8 mouse cellular contexts compared by ENCODE assay signal in the genomic region with DNA sequence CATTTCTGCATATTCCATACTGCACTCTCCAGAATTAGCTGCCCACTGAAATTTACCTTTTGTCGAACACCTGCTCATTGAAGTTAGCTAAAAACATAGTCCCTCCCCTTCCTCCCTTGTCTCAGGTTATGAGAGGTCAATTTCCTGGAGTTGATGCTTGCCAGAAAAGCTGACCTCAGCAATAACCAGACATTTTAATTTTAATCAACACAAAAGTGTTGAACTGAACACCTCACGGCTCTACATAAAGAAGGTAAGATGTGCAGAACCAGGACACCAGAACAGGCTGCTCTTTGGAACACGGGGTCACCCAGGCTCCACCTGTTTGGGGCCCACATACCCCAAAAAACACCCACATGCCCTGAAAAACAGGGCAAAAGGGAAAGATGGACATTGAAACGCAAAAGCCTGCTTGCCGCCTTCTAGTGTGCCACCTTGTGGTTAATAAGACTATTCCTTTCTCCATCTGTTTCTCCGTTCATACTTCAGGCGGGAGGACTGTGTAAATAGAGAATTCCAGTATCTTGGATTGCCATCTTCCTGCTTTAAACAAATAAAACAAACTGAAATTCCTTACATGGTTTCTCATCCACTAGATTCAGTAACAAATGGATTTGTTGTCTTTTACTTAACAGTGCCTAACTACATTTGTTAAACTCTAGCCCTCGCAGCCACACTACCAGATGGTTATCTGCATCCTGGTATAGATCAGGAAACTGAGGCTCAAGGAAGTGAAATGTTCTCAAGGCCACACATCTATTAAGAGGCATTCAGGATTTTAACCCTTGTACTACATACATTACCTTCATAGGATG. TPM values are rescaled to one million over a fixed set of nuclear protein-coding genes. Genes with fewer than 3 reads are reported as not detected.
DNase-seq lines count a peak whose midpoint lies in the region; ATAC-seq and TF ChIP-seq lines count a peak whose summit lies in the region.

No protein-coding gene starts in this region.

- peak overlapping the region; percentile 52 for H3K4me3 ChIP-seq in lung, embryonic 14.5 days (ENCODE audit: low read depth, low read length)
- H3K4me3 ChIP-seq in forebrain, embryonic 16.5 days (replicated peaks; ENCODE audit: low read length), result peak overlapping the region; percentile 82
- peak overlapping the region; percentile 64 for H3K4me3 ChIP-seq in liver, embryonic 13.5 days (replicated peaks)
- peak overlapping the region; percentile 77 for H3K4me3 ChIP-seq in stomach, embryonic 16.5 days (replicated peaks; ENCODE audit: low read length)

- no peaks in the 10 kb centered on the region for H3K27me3 ChIP-seq in lung, embryonic 14.5 days (ENCODE audit: insufficient read depth, low read length)
- no peaks in the 10 kb centered on the region for H3K27me3 ChIP-seq in forebrain, embryonic 16.5 days (replicated peaks; ENCODE audit: control insufficient read depth, insufficient read depth, low read length)
- peaks cover 49% of the 10 kb centered on the region for H3K27me3 ChIP-seq in liver, embryonic 13.5 days
- no peaks in the 10 kb centered on the region for H3K27me3 ChIP-seq in stomach, embryonic 16.5 days (ENCODE audit: control insufficient read depth, insufficient read depth, low read length)

- H3K4me2 ChIP-seq in lung, embryonic 14.5 days, result peak overlapping the region; percentile 69
- H3K4me2 ChIP-seq in forebrain, embryonic 16.5 days (ENCODE audit: low read length), result peak overlapping the region; percentile 91
- peak overlapping the region; percentile 67 for H3K4me2 ChIP-seq in liver, embryonic 13.5 days
- peak overlapping the region; percentile 64 for H3K4me2 ChIP-seq in stomach, embryonic 16.5 days (ENCODE audit: low read depth, low read length)

- peak; percentile 78 for DNase-seq in lung, embryonic 14.5 days
- DNase-seq in lung, postnatal 10 days, result no peak
- DNase-seq in cerebellum, adult 8-10 months, result peak; percentile 26
- no peak for DNase-seq in liver, embryonic 13.5 days
- no peak for DNase-seq in spleen, adult 12 weeks (ENCODE audit: low spot score)
- DNase-seq in ovary, postnatal 36 days (ENCODE audit: low spot score), result no peak

- WGBS in lung, embryonic 14.5 days, result 22% methylated on average over 8 of the region's 8 CpGs
- 30% methylated on average over 8 of the region's 8 CpGs for WGBS in forebrain, embryonic 16.5 days
- WGBS in liver, embryonic 13.5 days (ENCODE audit: insufficient replicate concordance), result 17% methylated on average over 8 of the region's 8 CpGs
- WGBS in stomach, embryonic 16.5 days, result 24% methylated on average over 8 of the region's 8 CpGs

- no peaks in the 10 kb centered on the region for H3K9me3 ChIP-seq in lung, embryonic 14.5 days (ENCODE audit: low read depth, low read length)
- H3K9me3 ChIP-seq in forebrain, embryonic 16.5 days (ENCODE audit: control insufficient read depth, low read length), result no peaks in the 10 kb centered on the region
- no peaks in the 10 kb centered on the region for H3K9me3 ChIP-seq in liver, embryonic 13.5 days (replicated peaks)
- no peaks in the 10 kb centered on the region for H3K9me3 ChIP-seq in stomach, embryonic 16.5 days (replicated peaks; ENCODE audit: control insufficient read depth, low read length)

- ATAC-seq in lung, embryonic 14.5 days (ENCODE audit: insufficient read depth), result peak; percentile 0; the same call in 1 of the 2 replicates
- ATAC-seq in forebrain, embryonic 16.5 days, result no peak
- ATAC-seq in liver, embryonic 13.5 days (ENCODE audit: low read depth), result no peak
- ATAC-seq in stomach, embryonic 16.5 days (ENCODE audit: insufficient read depth, low FRiP score), result no peak

- H3K4me1 ChIP-seq in lung, embryonic 14.5 days (ENCODE audit: insufficient read depth), result peaks cover 2% of the 10 kb centered on the region; the same call in 1 of the 2 replicates
- H3K4me1 ChIP-seq in forebrain, embryonic 16.5 days (replicated peaks; ENCODE audit: control insufficient read depth, insufficient read depth, low read length), result peaks cover 12% of the 10 kb centered on the region
- peaks cover 21% of the 10 kb centered on the region for H3K4me1 ChIP-seq in liver, embryonic 13.5 days (replicated peaks)
- H3K4me1 ChIP-seq in stomach, embryonic 16.5 days (ENCODE audit: control insufficient read depth, insufficient read depth, low read length), result peaks cover 14% of the 10 kb centered on the region

- peak overlapping the region; percentile 54; the same call in 1 of the 2 replicates for H3K27ac ChIP-seq in lung, embryonic 14.5 days (ENCODE audit: low read depth)
- peak overlapping the region; percentile 48 for H3K27ac ChIP-seq in forebrain, embryonic 16.5 days (ENCODE audit: low read length)
- no peak overlapping the region for H3K27ac ChIP-seq in liver, embryonic 13.5 days
- H3K27ac ChIP-seq in stomach, embryonic 16.5 days (ENCODE audit: low read length), result peak overlapping the region; percentile 56

- TF ChIP-seq CTCF in lung, embryonic 14.5 days (IDR thresholded peaks at IDR 0.05; ENCODE audit: low read depth), result peak; percentile 79

- peak overlapping the region; percentile 58 for H3K9ac ChIP-seq in lung, embryonic 14.5 days
- peak overlapping the region; percentile 61 for H3K9ac ChIP-seq in forebrain, embryonic 16.5 days (replicated peaks; ENCODE audit: low read depth, low read length)
- no peak overlapping the region for H3K9ac ChIP-seq in liver, embryonic 13.5 days
- H3K9ac ChIP-seq in stomach, embryonic 16.5 days (ENCODE audit: low read length), result peak overlapping the region; percentile 70

- peaks cover 14% of the 10 kb centered on the region for H3K36me3 ChIP-seq in lung, embryonic 14.5 days (ENCODE audit: insufficient read depth)
- no peaks in the 10 kb centered on the region for H3K36me3 ChIP-seq in forebrain, embryonic 16.5 days (ENCODE audit: control insufficient read depth, insufficient read depth)
- H3K36me3 ChIP-seq in liver, embryonic 13.5 days, result no peaks in the 10 kb centered on the region
- H3K36me3 ChIP-seq in stomach, embryonic 16.5 days (ENCODE audit: control insufficient read depth, insufficient read depth, low read length), result no peaks in the 10 kb centered on the region

RNA-seq across cellular contexts. Expression of gene Cep55, which starts 1.4 kb away (rescaled TPM):
- 44.5 and 47.7 TPM in 2 replicates for polyA plus RNA-seq in lung, embryonic 14.5 days (2014; fragmentation: Nextera tagmentation; extraction: Ambion mirVana)
- polyA plus RNA-seq in forebrain, embryonic 16.5 days (2015; fragmentation: Nextera tagmentation; extraction: Ambion mirVana), result 12.2 and 17.8 TPM in 2 replicates
- polyA plus RNA-seq in liver, embryonic 13.5 days (2015; fragmentation: Nextera tagmentation; extraction: Ambion mirVana), result 6.3 and 7.5 TPM in 2 replicates
- 23.0 and 25.7 TPM in 2 replicates for polyA plus RNA-seq in stomach, embryonic 16.5 days (2015; fragmentation: Nextera tagmentation; extraction: Ambion mirVana)

RNA-seq across cellular contexts. Expression of gene Myof, which starts 10.1 kb away (rescaled TPM):
- polyA plus RNA-seq in lung, embryonic 14.5 days (2014; fragmentation: Nextera tagmentation; extraction: Ambion mirVana), result 37.9 and 41.0 TPM in 2 replicates
- polyA plus RNA-seq in forebrain, embryonic 16.5 days (2015; fragmentation: Nextera tagmentation; extraction: Ambion mirVana), result 1.5 and 2.0 TPM in 2 replicates
- polyA plus RNA-seq in liver, embryonic 13.5 days (2015; fragmentation: Nextera tagmentation; extraction: Ambion mirVana), result 1.0 and 1.2 TPM in 2 replicates
- polyA plus RNA-seq in stomach, embryonic 16.5 days (2015; fragmentation: Nextera tagmentation; extraction: Ambion mirVana), result 22.5 and 23.3 TPM in 2 replicates

RNA-seq across cellular contexts. Expression of gene Ffar4, which starts 43.4 kb away (rescaled TPM):
- polyA plus RNA-seq in lung, embryonic 14.5 days (2014; fragmentation: Nextera tagmentation; extraction: Ambion mirVana), result 3.1 and 3.3 TPM in 2 replicates
- polyA plus RNA-seq in forebrain, embryonic 16.5 days (2015; fragmentation: Nextera tagmentation; extraction: Ambion mirVana), result 0.17 TPM in 1 of 2 replicates, not detected in the other
- 0.12 and 0.17 TPM in 2 replicates for polyA plus RNA-seq in liver, embryonic 13.5 days (2015; fragmentation: Nextera tagmentation; extraction: Ambion mirVana)
- 5.3 and 6.2 TPM in 2 replicates for polyA plus RNA-seq in stomach, embryonic 16.5 days (2015; fragmentation: Nextera tagmentation; extraction: Ambion mirVana)

Comparison
In these comparisons a context has a peak if more than half of its experiments do, and no peak if none do; other contexts are left out.
1. DNase-seq: peak in lung, embryonic 14.5 days (single experiment) and cerebellum, adult 8-10 months (single experiment); none in lung, postnatal 10 days (single experiment), liver, embryonic 13.5 days (single experiment), spleen, adult 12 weeks (single experiment) and ovary, postnatal 36 days (single experiment).
2. Peak in every context shown above with its lines, with median percentiles within 50 percentile points of each other: H3K4me2 ChIP-seq and H3K4me3 ChIP-seq.